Mouse (Mus musculus) heart, postnatal 0 days (tissue): ENCODE measurements around the gene Klc3.

ENCODE experiments used
- CTCF ChIP-seq: IDR thresholded peaks from 2 replicates; pipeline ENCODE4 v1.5.1; 2016; ENCODE audit warnings: antibody characterized with exemption, control low read depth, low read depth
- EP300 ChIP-seq: IDR thresholded peaks from 2 replicates; pipeline ENCODE4 v1.6.1; 2016; ENCODE audit warnings: antibody characterized with exemption, low read depth

DNA sequence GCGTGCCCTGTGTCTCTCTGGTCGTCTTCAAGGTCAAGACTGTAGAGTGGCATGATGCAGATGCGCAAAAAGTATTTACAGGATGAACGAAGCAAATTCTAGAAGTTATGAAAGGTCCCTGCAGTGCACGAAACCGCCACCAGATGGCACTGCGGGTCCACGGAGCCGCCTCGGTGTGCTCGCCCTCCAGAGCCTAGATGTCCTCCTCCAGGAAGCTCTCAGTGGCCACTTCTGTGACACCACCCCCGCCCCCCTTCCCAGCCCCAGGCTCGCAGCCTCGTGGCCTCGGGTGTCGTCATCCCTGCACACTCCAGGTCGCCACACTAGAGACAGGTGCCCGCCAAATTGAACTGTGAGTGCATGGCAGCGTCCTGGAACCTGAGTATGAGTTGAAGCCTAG, 1.5 kb upstream of the Klc3 start:
- TF ChIP-seq CTCF: peak; percentile 92
- TF ChIP-seq EP300: no peak
